Mouse (Mus musculus) kidney, adult 2 months (tissue): ENCODE results near the gene Rufy3. TPM values are rescaled to one million over a fixed set of nuclear protein-coding genes. Genes with fewer than 3 reads are reported as not detected.

Source experiments
- DNase-seq: peaks from one replicate; pipeline ENCODE4 v3.0.0; 2021
- H3K27ac ChIP-seq: fragments of 200-500 bp; 2 replicates; pipeline ENCODE4 v1.5.1; 2012; ENCODE audit warnings: low read depth, low read length, control low read depth, inconsistent platforms; ENCODE audit not compliant: insufficient read depth
- H3K27me3 ChIP-seq: fragments of 200-500 bp; replicated peaks from 2 replicates; pipeline ENCODE4 v1.6.1; 2012; ENCODE audit warnings: mild to moderate bottlenecking, moderate library complexity, low read length, inconsistent platforms; ENCODE audit not compliant: control insufficient read depth, insufficient read depth
- H3K36me3 ChIP-seq: fragments of 200-500 bp; 2 replicates; pipeline ENCODE4 v1.6.1; 2012; ENCODE audit warnings: mild to moderate bottlenecking, moderate library complexity, low read length, inconsistent platforms; ENCODE audit not compliant: control insufficient read depth, insufficient read depth
- H3K4me1 ChIP-seq: fragments of 200-500 bp; 2 replicates; pipeline ENCODE4 v1.6.1; 2011; ENCODE audit warnings: low read length; ENCODE audit not compliant: control insufficient read depth, insufficient read depth
- H3K4me3 ChIP-seq: fragments of 200-500 bp; 2 replicates; pipeline ENCODE4 v1.5.1; 2011; ENCODE audit warnings: mild to moderate bottlenecking, low read depth, low read length, control low read depth; ENCODE audit not compliant: insufficient read depth
- CTCF ChIP-seq: fragments of 200-500 bp; conservative IDR thresholded peaks from 2 replicates; pipeline ENCODE4 v1.5.1; 2011; ENCODE audit warnings: low read depth, mild to moderate bottlenecking, control low read depth, low read length, moderate library complexity, mixed read lengths; ENCODE audit not compliant: insufficient read depth, insufficient read length
- POLR2A ChIP-seq: fragments of 200-500 bp; IDR thresholded peaks from one replicate; pipeline ENCODE4 v1.6.1; 2011; ENCODE audit warnings: low read depth, low read length, control low read depth
- WGBS: fragments of 180-500 bp; shearing (Covaris S2); methylation state at CpG from one replicate; pipeline ENCODE4 v1.1.7; 2018; 5-methylcytosine and 5-hydroxymethylcytosine counted together
- polyA plus RNA-seq: library from polyadenylated mRNA; depleted of rRNA; stranded (reverse); fragments of >200 nt; gene quantifications from 2 replicates; pipeline ENCODE4 v1.2.3, GENCODE M21; 2012; rRNA removed

Gene Rufy3
- polyA plus RNA-seq, 1 experiment, result 24.0 TPM

DNA sequence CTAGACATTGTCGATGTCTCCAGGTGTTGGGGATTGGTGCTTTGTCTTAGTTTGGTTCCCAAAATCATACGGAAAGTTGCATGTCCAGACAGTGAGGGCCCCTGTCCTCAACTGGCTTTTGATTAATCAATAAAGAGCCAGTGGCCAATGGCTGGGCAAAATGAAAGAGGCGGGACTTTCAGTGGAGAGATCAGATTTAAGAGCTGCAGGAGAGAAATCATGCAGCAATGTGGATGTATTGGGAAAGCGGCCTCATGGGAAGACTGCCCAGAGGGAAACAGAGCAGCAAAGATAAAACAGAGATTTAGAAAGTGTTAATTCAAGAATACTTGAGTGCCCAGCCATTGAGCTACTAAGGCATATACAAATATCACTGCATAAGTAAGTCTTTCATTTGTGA is 127.7 kb downstream of the Rufy3 start:
- H3K36me3 ChIP-seq, result no peaks in the 10 kb centered on the region
- DNase-seq, result no peak
- no peak overlapping the region for H3K4me3 ChIP-seq
- H3K27ac ChIP-seq, result no peak overlapping the region
- no peaks in the 10 kb centered on the region; the same call in 1 of the 2 replicates for H3K27me3 ChIP-seq
- TF ChIP-seq POLR2A (no peak), CTCF (no peak)
- H3K4me1 ChIP-seq, result peaks cover 6% of the 10 kb centered on the region; the same call in 1 of the 2 replicates
- 93% methylated on average over 4 of the region's 4 CpGs for WGBS

GRCm38 (mm10) chr5:88693057-88693456 is 128.2 kb downstream of the Rufy3 start:
- Histone ChIP-seq H3K27me3 (no peaks in the 10 kb centered on the region; the same call in 1 of the 2 replicates), H3K4me1 (peaks cover 6% of the 10 kb centered on the region; the same call in 1 of the 2 replicates), H3K4me3 (no peak overlapping the region), H3K36me3 (no peaks in the 10 kb centered on the region), H3K27ac (no peak overlapping the region)
- no peak for TF ChIP-seq CTCF
- DNase-seq, result no peak

- 79% methylated on average over 5 of the region's 5 CpGs for WGBS
- no peak overlapping the region for H3K4me3 ChIP-seq
- peaks cover 3% of the 10 kb centered on the region; the same call in 1 of the 2 replicates for H3K4me1 ChIP-seq
- DNase-seq, result no peak
- H3K27me3 ChIP-seq, result no peaks in the 10 kb centered on the region
- no peak for TF ChIP-seq CTCF
- TF ChIP-seq POLR2A, result no peak
- H3K36me3 ChIP-seq, result no peaks in the 10 kb centered on the region
- no peak overlapping the region for H3K27ac ChIP-seq
These were observed 132.5 kb downstream of the Rufy3 start for GRCm38 (mm10) chr5:88697291-88697690.

DNA sequence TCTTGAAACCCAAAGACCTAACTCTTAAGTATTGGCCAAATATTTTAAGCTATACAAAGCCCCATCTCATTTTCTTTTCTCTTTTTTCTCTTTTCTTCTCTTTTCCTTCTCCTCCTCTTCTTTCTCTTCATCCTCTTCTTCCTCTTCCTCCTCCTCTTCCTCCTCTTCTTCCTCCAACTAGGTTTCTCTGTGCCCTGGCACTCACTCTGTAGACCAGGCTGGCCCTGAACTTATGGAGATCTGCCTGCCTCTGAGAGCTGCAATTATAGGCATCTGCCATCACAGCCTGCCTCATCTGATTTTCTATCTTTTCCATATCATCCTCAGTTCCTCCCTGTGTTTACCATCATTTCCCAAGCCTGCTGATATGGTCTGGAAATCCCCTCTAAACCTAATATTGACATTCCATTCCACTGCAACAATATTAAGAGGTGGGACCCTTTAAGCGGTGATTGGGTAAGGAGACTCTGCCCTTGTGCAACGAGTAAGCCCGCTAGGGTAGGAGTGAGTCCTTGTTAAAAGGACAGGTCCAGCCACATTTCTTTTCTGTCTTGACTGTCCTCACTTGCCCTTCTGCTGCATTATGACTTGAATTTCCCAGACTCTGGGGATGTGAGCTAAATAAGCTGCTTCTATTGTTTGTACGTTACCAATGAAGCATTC is 134.5 kb downstream of the Rufy3 start:
- Histone ChIP-seq H3K36me3 (no peaks in the 10 kb centered on the region), H3K27me3 (no peaks in the 10 kb centered on the region), H3K27ac (no peak overlapping the region), H3K4me3 (no peak overlapping the region), H3K4me1 (peaks cover 6% of the 10 kb centered on the region; the same call in 1 of the 2 replicates)
- no peak for DNase-seq
- WGBS, result 71% methylated on average over 4 of the region's 4 CpGs
- TF ChIP-seq POLR2A (no peak), CTCF (no peak)

Other genes starting within 250 kb of the Rufy3 start
- not detected in 2 replicates for gene Prol1, start 247.7 kb upstream of the Rufy3 start, polyA plus RNA-seq
- gene Amtn, start 188.9 kb upstream of the Rufy3 start, polyA plus RNA-seq, result not detected in 2 replicates
- not detected in 2 replicates for gene Ambn, start 109.0 kb upstream of the Rufy3 start, polyA plus RNA-seq
- gene Enam, start 77.1 kb upstream of the Rufy3 start, polyA plus RNA-seq, result not detected in 2 replicates
- 3.2 and 5.5 TPM in 2 replicates for gene Jchain, start 37.1 kb upstream of the Rufy3 start, polyA plus RNA-seq
- gene Utp3, start 10.6 kb upstream of the Rufy3 start, polyA plus RNA-seq, result 7.9 and 9.8 TPM in 2 replicates
- gene Grsf1, start 111.1 kb downstream of the Rufy3 start, polyA plus RNA-seq, result 58.4 and 60.7 TPM in 2 replicates
- gene Mob1b, start 155.8 kb downstream of the Rufy3 start, polyA plus RNA-seq, result 5.3 and 6.7 TPM in 2 replicates
- 1.4 and 2.0 TPM in 2 replicates for gene Dck, start 200.0 kb downstream of the Rufy3 start, polyA plus RNA-seq